Mouse (Mus musculus): Measurements from ENCODE around the gene Dclre1c. TPM values are rescaled to one million over a fixed set of nuclear protein-coding genes. Genes with fewer than 3 reads are reported as not detected.

Gene Dclre1c
- polyA plus RNA-seq (2012; rRNA removed): 12.4 and 13.2 TPM in 2 replicates

GRCm38 (mm10) chr2:3423841-3424578, at the start of gene Dclre1c:
TSS of gene Dclre1c (plus strand) at chr2:3424131.

GRCm38 (mm10) chr2:3397110-3397509, 26.8 kb upstream of the Dclre1c start, which contains the start of gene Olah:
TSS of gene Olah (minus strand) at chr2:3397210.

DNA sequence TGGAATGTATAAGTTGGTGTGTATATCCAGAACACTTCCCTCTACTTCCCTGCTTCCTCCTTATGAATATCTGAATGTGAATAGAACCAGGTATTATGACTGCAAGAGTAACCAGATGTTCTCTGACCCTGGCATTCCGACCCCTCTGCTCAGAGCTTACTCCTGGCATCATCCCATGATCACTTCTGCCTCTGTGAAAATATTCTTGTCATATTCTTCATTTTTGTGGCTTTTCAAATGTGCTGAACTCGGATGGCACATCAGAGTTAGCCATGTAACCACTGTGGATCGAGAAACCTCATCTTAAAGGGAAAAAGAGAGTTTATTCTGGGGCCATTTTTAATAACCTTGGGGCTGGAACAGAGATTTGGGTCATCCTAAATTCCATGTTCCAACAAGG, 1.4 kb upstream of the Dclre1c start, which contains the start of gene Meig1:
Gene Meig1 (minus strand): TSS at position 101 of the 400 bp plus-strand sequence.

GRCm38 (mm10) chr2:3474861-3475283, 50.9 kb downstream of the Dclre1c start, which contains the start of gene Suv39h2:
TSS of gene Suv39h2 (minus strand) at chr2:3475031.

GRCm38 (mm10) chr2:3512552-3513454, 88.9 kb downstream of the Dclre1c start, which contains the start of the genes Gm45902, Hspa14 and Cdnf:
TSS of gene Gm45902 (minus strand) at chr2:3512790.
TSS of gene Hspa14 (minus strand) at chr2:3512814.
TSS of gene Cdnf (plus strand) at chr2:3513030.

Other genes starting within 250 kb of the Dclre1c start
- gene Nmt2, start 139.9 kb upstream of the Dclre1c start, polyA plus RNA-seq (2012; rRNA removed): 51.5 and 53.1 TPM in 2 replicates
- 12.9 and 15.1 TPM in 2 replicates for gene Rpp38, start 91.5 kb upstream of the Dclre1c start, polyA plus RNA-seq (2012; rRNA removed)
- 2.9 and 3.7 TPM in 2 replicates for gene Acbd7, start 88.0 kb upstream of the Dclre1c start, polyA plus RNA-seq (2012; rRNA removed)
- gene Olah, start 26.9 kb upstream of the Dclre1c start, polyA plus RNA-seq (2012; rRNA removed): 0.09 and 0.12 TPM in 2 replicates
- gene Meig1, start 1.5 kb upstream of the Dclre1c start, polyA plus RNA-seq (2012; rRNA removed): 5.4 and 5.7 TPM in 2 replicates
- gene Suv39h2, start 50.9 kb downstream of the Dclre1c start, polyA plus RNA-seq (2012; rRNA removed): 5.4 and 5.7 TPM in 2 replicates
- gene Gm45902, start 88.7 kb downstream of the Dclre1c start, polyA plus RNA-seq (2012; rRNA removed): 5.2 and 5.3 TPM in 2 replicates
- 61.8 and 66.6 TPM in 2 replicates for gene Hspa14, start 88.7 kb downstream of the Dclre1c start, polyA plus RNA-seq (2012; rRNA removed)
- 0.41 and 0.76 TPM in 2 replicates for gene Cdnf, start 88.9 kb downstream of the Dclre1c start, polyA plus RNA-seq (2012; rRNA removed)
- 33.7 and 33.9 TPM in 2 replicates for gene Fam107b, start 146.4 kb downstream of the Dclre1c start, polyA plus RNA-seq (2012; rRNA removed)